ENCODE assay signal across 8 mouse cellular contexts in the genomic region with DNA sequence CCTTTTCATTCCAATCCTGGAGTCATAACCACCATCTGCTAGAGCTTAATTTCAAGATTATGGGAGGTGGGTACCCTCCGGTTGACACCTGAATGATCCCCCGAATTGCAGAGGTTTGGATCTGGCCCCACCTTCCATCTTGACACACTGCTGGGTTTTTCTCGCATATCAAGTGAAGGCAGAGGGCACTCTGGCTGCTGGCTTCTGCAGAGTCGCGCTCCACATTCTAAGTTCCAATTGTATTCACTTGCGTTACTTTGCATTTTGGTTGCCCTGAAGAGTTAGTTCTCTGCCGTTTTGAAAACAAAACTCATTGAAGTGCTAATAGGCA.
DNase-seq lines count a peak whose midpoint lies in the region; ATAC-seq and TF ChIP-seq lines count a peak whose summit lies in the region.

No protein-coding gene starts in this region.

- DNase-seq in liver, adult 2 months (ENCODE audit: extremely low read depth, low read depth, low spot score), result no peak
- no peak for DNase-seq in liver
- DNase-seq in large intestine, adult 2 months (ENCODE audit: low read depth, low spot score), result peak; percentile 19
- no peak for DNase-seq in gastrocnemius, postnatal 4 days (ENCODE audit: low spot score in 2 of 2)
- DNase-seq in urinary bladder, postnatal 4 days (ENCODE audit: low spot score in 2 of 2), result no peak
- no peak for DNase-seq in adrenal gland, postnatal 4 days (ENCODE audit: low spot score in 2 of 2)

- peak overlapping the region; percentile 97 for H3K4me2 ChIP-seq in forebrain, embryonic 12.5 days
- H3K4me2 ChIP-seq in neural tube, embryonic 13.5 days, result peak overlapping the region; percentile 88

- H3K27me3 ChIP-seq in liver, adult 2 months (ENCODE audit: control insufficient read depth, insufficient read depth, low read length), result no peaks in the 10 kb centered on the region
- H3K27me3 ChIP-seq in forebrain, embryonic 12.5 days, result no peaks in the 10 kb centered on the region
- H3K27me3 ChIP-seq in neural tube, embryonic 13.5 days, result no peaks in the 10 kb centered on the region

- no peak for TF ChIP-seq CTCF in liver, adult 2 months (IDR thresholded peaks at IDR 0.05; ENCODE audit: low read depth, low read length)

- H3K36me3 ChIP-seq in liver, adult 2 months (ENCODE audit: control insufficient read depth, insufficient read depth, low read length), result no peaks in the 10 kb centered on the region
- H3K36me3 ChIP-seq in forebrain, embryonic 12.5 days (replicated peaks), result no peaks in the 10 kb centered on the region
- H3K36me3 ChIP-seq in neural tube, embryonic 13.5 days, result no peaks in the 10 kb centered on the region

- 0 out of 2 replicates have a peak, but pooled peaks cover 8% of the 10 kb centered on the region for H3K9me3 ChIP-seq in forebrain, embryonic 12.5 days
- 0 out of 2 replicates have a peak, but pooled peaks cover 5% of the 10 kb centered on the region for H3K9me3 ChIP-seq in neural tube, embryonic 13.5 days

- ATAC-seq in forebrain, embryonic 12.5 days (ENCODE audit: low FRiP score), result no peak; the same call in 1 of the 2 replicates
- no peak; the same call in 1 of the 2 replicates for ATAC-seq in neural tube, embryonic 13.5 days (ENCODE audit: low read depth)

- H3K27ac ChIP-seq in liver, adult 2 months (replicated peaks; ENCODE audit: insufficient read depth, low read depth, low read length), result no peak overlapping the region
- H3K27ac ChIP-seq in forebrain, embryonic 12.5 days, result peak overlapping the region; percentile 91
- peak overlapping the region; percentile 88 for H3K27ac ChIP-seq in neural tube, embryonic 13.5 days (replicated peaks)

- WGBS in liver, adult 2 months, result 33% methylated on average over 7 of the region's 7 CpGs
- 13% methylated on average over 7 of the region's 7 CpGs for WGBS in forebrain, embryonic 12.5 days
- WGBS in large intestine, adult 2 months, result 13% methylated on average over 7 of the region's 7 CpGs
- WGBS in neural tube, embryonic 13.5 days, result 11% methylated on average over 7 of the region's 7 CpGs

- no peaks in the 10 kb centered on the region for H3K79me2 ChIP-seq in liver, adult 2 months (ENCODE audit: control insufficient read depth, insufficient read depth, low read length)

- 0 out of 2 replicates have a peak overlapping the region, but pooled peaks have one; percentile 55 for H3K4me3 ChIP-seq in liver, adult 2 months (ENCODE audit: insufficient read depth, low read depth, low read length)
- peak overlapping the region; percentile 54 for H3K4me3 ChIP-seq in forebrain, embryonic 12.5 days (replicated peaks)
- H3K4me3 ChIP-seq in neural tube, embryonic 13.5 days, result peak overlapping the region; percentile 56

- no peak for TF ChIP-seq POLR2A in liver, adult 2 months (IDR thresholded peaks at IDR 0.05; ENCODE audit: extremely low read depth, insufficient read depth, low read length)

- H3K9ac ChIP-seq in liver, adult 2 months (ENCODE audit: low read depth, low read length), result no peak overlapping the region
- peak overlapping the region; percentile 77; the same call in 1 of the 2 replicates for H3K9ac ChIP-seq in forebrain, embryonic 12.5 days
- H3K9ac ChIP-seq in neural tube, embryonic 13.5 days, result peak overlapping the region; percentile 86

- 0 out of 2 replicates have a peak, but pooled peaks cover 4% of the 10 kb centered on the region for H3K4me1 ChIP-seq in liver, adult 2 months (ENCODE audit: control insufficient read depth, insufficient read depth, low read length)
- H3K4me1 ChIP-seq in forebrain, embryonic 12.5 days, result peaks cover 16% of the 10 kb centered on the region
- H3K4me1 ChIP-seq in neural tube, embryonic 13.5 days (replicated peaks), result peaks cover 20% of the 10 kb centered on the region
